Mouse (Mus musculus) liver, adult 10 weeks (tissue): ENCODE measurements around the gene Gm17542. TPM values are rescaled to one million over a fixed set of nuclear protein-coding genes. Genes with fewer than 3 reads are reported as not detected.

Experiments used
- polyA plus RNA-seq: library from polyadenylated mRNA; stranded (reverse); fragments of 350-450 nt; fragmentation: Illumina TruSeq; extraction: RNeasy Lipid Tissue Mini Kit (QIAGEN cat#74804); gene quantifications from one replicate; pipeline ENCODE4 v1.2.3, GENCODE M21; 2014; ENCODE audit warnings: low read depth, low replicate concordance

Gene Gm17542
- not detected for polyA plus RNA-seq

GRCm38 (mm10) chr10:58718110-58718509 lies at the start of gene Gm17542:
Gene Gm17542, minus strand, starts transcription at chr10:58718210.

GRCm38 (mm10) chr10:58675533-58675932 lies 42.5 kb downstream of the Gm17542 start, which contains the start of gene Edar:
Gene Edar, minus strand, starts transcription at chr10:58675654.

Other genes with a start within 250 kb of the Gm17542 start
- gene Ccdc138, start 220.3 kb downstream of the Gm17542 start, polyA plus RNA-seq, result 6.2 TPM
- not detected for gene Edar, start 42.6 kb downstream of the Gm17542 start, polyA plus RNA-seq
- gene Sh3rf3, start 95.1 kb upstream of the Gm17542 start, polyA plus RNA-seq, result not detected